Mouse (Mus musculus): ENCODE data around the gene Olfr1335. TPM values are rescaled to one million over a fixed set of nuclear protein-coding genes. Genes with fewer than 3 reads are reported as not detected.
A peak's percentile ranks its signal among the peaks of the same experiment; 100 is the strongest.
"Not testable (repeated sequence)": the region's sequence is repeated elsewhere in the genome, so short reads cannot be mapped to it uniquely, and the experiment has no call there.

Olfr1335 gene
- not detected for total RNA-seq (2021)

DNA sequence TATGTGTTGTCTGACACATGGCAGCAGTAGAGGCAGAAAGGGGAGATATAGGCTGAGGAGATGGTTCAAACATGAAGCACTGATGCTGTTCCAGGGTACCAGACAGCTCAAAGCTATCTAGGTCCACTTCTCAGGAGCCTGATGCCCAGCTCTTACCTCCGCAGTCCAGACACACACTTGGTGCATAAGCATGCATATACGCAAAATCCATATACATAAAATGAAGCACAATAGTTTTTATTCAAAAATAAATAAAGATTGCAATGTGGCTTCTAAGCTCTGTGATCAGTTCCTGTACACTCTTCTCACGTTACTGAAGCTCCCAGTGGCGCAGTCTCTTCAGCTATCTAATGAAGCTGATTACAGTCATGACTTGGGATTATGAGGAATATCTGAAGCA is at the start of gene Olfr1335:
Gene Olfr1335, minus strand, starts transcription at position 101 of the 400 bp plus-strand sequence.
- DNase-seq: no peak
- intact Hi-C loops (cut with DNase I): no loop called here

DNA sequence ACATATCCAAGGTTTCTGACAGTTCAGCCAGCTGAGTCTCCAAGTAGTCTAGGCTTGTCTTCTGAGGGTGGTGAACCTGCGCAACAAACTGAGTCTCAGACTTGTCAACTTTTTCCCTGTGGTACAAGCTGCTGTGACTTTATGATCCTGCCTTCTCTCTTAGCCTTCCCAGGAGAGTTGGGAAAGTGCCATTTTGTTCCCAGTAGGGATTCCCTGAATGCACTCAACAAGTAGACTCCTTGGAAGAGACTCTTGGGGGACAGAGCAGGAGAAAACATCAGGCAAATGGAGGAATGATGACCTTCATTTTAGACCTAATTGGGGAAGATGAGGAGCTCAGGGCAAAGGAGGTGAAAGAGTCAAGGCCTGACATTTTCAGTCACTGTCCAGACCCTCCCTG is 26.4 kb upstream of the Olfr1335 start, which contains the start of gene Olfr1333:
Gene Olfr1333, minus strand, starts transcription at position 101 of the 400 bp plus-strand sequence.
- DNase-seq: no peak
- intact Hi-C loops (cut with DNase I): no loop called here

DNA sequence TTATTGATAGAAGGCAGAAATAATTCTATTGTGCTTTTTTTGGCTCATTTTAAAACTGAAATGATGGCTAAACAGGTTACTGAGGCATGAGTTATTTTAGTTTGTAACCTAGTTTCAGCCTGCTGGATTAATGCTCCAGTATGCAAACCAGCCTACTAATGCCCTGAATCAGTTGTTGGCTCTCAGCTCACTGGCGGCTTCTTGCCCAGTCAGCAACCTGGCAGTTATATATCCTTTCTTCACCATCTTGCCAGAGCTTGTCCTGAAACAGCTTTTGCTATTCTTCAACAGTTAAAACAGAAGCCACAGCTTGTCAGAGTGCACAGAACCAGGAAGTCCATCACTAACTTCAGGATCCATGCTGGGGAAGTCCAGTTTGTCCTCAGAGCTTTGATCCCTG is 9.2 kb upstream of the Olfr1335 start:
- no peak for DNase-seq
- intact Hi-C loops (cut with DNase I): no loop called here

DNA sequence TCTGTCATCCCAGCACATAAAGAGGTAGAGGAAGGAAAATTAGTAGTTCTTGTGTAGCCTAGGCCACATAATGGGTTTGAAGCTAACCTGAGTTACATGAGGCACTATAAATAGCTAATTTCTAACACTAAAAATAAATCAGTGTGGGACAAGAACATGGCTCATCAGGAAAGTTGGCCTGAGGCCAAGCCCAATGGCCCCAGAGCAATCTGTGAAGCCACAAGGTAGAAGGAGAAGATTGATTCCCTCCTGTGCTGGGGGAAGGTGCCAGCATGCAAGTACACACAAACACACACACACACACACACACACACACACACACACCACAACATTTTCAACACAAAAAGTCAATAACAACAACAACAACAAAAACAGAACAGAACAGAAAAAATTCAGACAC is 16.9 kb downstream of the Olfr1335 start:
- peak in 1 of 2 experiments; percentile 7 for DNase-seq
- intact Hi-C loops (cut with DNase I): not testable (repeated sequence)

DNA sequence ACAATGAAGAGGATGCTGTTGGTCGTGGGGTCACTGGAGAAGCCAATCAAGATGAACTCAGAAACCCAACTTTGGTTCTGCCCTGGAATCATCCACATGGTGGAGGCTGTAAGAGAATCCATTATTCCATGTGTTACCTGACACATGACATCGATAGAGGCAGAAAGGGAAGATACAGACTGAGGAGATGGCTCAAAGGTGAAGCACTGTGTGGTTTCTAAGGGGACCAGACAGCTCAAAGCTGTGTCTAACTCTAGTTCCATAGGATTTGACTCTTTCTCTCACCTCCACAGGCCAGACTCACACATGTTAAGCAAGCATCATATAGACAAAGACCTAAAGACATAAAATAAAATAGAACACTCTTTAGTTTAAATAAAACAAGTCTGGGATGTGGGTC is 27.3 kb downstream of the Olfr1335 start, which contains the start of gene Olfr1337:
Gene Olfr1337, minus strand, starts transcription at position 101 of the 400 bp plus-strand sequence.
- intact Hi-C loops (cut with DNase I): no loop called here
- no peak for DNase-seq

Other genes with a start within 250 kb of the Olfr1335 start
- under 1 TPM in 1 of 2 experiments, not detected in 1; 0.05 TPM for gene Cfap57, start 189.2 kb downstream of the Olfr1335 start, total RNA-seq (2021)
- 10 to 100 TPM; 38.0 to 39.1 TPM for gene Ebna1bp2, start 189.1 kb downstream of the Olfr1335 start, total RNA-seq (2021)
- not detected for gene Olfr62, start 151.0 kb downstream of the Olfr1335 start, total RNA-seq (2021)
- gene Olfr1342, start 117.2 kb downstream of the Olfr1335 start, total RNA-seq (2021): not detected
- gene Olfr1341, start 106.4 kb downstream of the Olfr1335 start, total RNA-seq (2021): not detected
- not detected for gene Olfr1340, start 89.8 kb downstream of the Olfr1335 start, total RNA-seq (2021)
- not detected for gene Olfr1339, start 77.8 kb downstream of the Olfr1335 start, total RNA-seq (2021)
- gene Olfr1338, start 51.2 kb downstream of the Olfr1335 start, total RNA-seq (2021): not detected
- not detected for gene Olfr1337, start 27.4 kb downstream of the Olfr1335 start, total RNA-seq (2021)
- not detected for gene Olfr1333, start 26.3 kb upstream of the Olfr1335 start, total RNA-seq (2021)
- gene Olfr1331, start 54.7 kb upstream of the Olfr1335 start, total RNA-seq (2021): not detected
- gene Olfr1330, start 78.7 kb upstream of the Olfr1335 start, total RNA-seq (2021): not detected
- gene Olfr1329, start 107.5 kb upstream of the Olfr1335 start, total RNA-seq (2021): not detected
- not detected for gene Olfr1328, start 128.7 kb upstream of the Olfr1335 start, total RNA-seq (2021)
- gene Lao1, start 151.6 kb upstream of the Olfr1335 start, total RNA-seq (2021): under 1 TPM; 0.28 to 0.38 TPM